Mouse (Mus musculus): ENCODE data around the gene Fry. TPM values are rescaled to one million over a fixed set of nuclear protein-coding genes. Genes with fewer than 3 reads are reported as not detected.

The Fry gene
- polyA plus RNA-seq, 1 experiment, result 10.1 TPM

GRCm38 (mm10) chr5:150457904-150458739 is 339.7 kb downstream of the Fry start:
- Histone ChIP-seq H3K27ac (ENCODE audit: insufficient read depth, low read depth, low read length) (no peak overlapping the region), H3K4me1 (ENCODE audit: control insufficient read depth, insufficient read depth, low read length) (no peaks in the 10 kb centered on the region), H3K4me3 (ENCODE audit: insufficient read depth, low read length) (no peak overlapping the region)
- TF ChIP-seq POLR2A (IDR thresholded peaks at IDR 0.05; ENCODE audit: borderline replicate concordance, low read depth, low read length) (no peak), CTCF (IDR thresholded peaks at IDR 0.05; ENCODE audit: low read depth, low read length) (no peak)

GRCm38 (mm10) chr5:150459801-150460200 is 341.4 kb downstream of the Fry start:
- no peak overlapping the region for H3K4me3 ChIP-seq (ENCODE audit: insufficient read depth, low read length)
- H3K27ac ChIP-seq (ENCODE audit: insufficient read depth, low read depth, low read length), result no peak overlapping the region
- no peaks in the 10 kb centered on the region for H3K4me1 ChIP-seq (ENCODE audit: control insufficient read depth, insufficient read depth, low read length)
- no peak for TF ChIP-seq POLR2A (IDR thresholded peaks at IDR 0.05; ENCODE audit: borderline replicate concordance, low read depth, low read length)
- no peak for TF ChIP-seq CTCF (IDR thresholded peaks at IDR 0.05; ENCODE audit: low read depth, low read length)

- Histone ChIP-seq H3K4me3 (ENCODE audit: insufficient read depth, low read length) (no peak overlapping the region), H3K27ac (ENCODE audit: insufficient read depth, low read depth, low read length) (no peak overlapping the region), H3K4me1 (ENCODE audit: control insufficient read depth, insufficient read depth, low read length) (peaks cover 7% of the 10 kb centered on the region; the same call in 1 of the 2 replicates)
- no peak for TF ChIP-seq CTCF (IDR thresholded peaks at IDR 0.05; ENCODE audit: low read depth, low read length)
- TF ChIP-seq POLR2A (IDR thresholded peaks at IDR 0.05; ENCODE audit: borderline replicate concordance, low read depth, low read length), result no peak
These were observed 346.3 kb downstream of the Fry start for GRCm38 (mm10) chr5:150464721-150465120.

- no peak overlapping the region for H3K27ac ChIP-seq (ENCODE audit: insufficient read depth, low read depth, low read length)
- TF ChIP-seq POLR2A (IDR thresholded peaks at IDR 0.05; ENCODE audit: borderline replicate concordance, low read depth, low read length) (no peak), CTCF (IDR thresholded peaks at IDR 0.05; ENCODE audit: low read depth, low read length) (no peak)
- peaks cover 7% of the 10 kb centered on the region; the same call in 1 of the 2 replicates for H3K4me1 ChIP-seq (ENCODE audit: control insufficient read depth, insufficient read depth, low read length)
- H3K4me3 ChIP-seq (ENCODE audit: insufficient read depth, low read length), result no peak overlapping the region
These were observed 346.8 kb downstream of the Fry start for GRCm38 (mm10) chr5:150465218-150465617.

GRCm38 (mm10) chr5:150466132-150466531 is 347.7 kb downstream of the Fry start:
- peaks cover 7% of the 10 kb centered on the region; the same call in 1 of the 2 replicates for H3K4me1 ChIP-seq (ENCODE audit: control insufficient read depth, insufficient read depth, low read length)
- TF ChIP-seq CTCF (IDR thresholded peaks at IDR 0.05; ENCODE audit: low read depth, low read length) (no peak), POLR2A (IDR thresholded peaks at IDR 0.05; ENCODE audit: borderline replicate concordance, low read depth, low read length) (no peak)
- no peak overlapping the region for H3K27ac ChIP-seq (ENCODE audit: insufficient read depth, low read depth, low read length)
- H3K4me3 ChIP-seq (ENCODE audit: insufficient read depth, low read length), result no peak overlapping the region

GRCm38 (mm10) chr5:150468431-150468830 is 350.0 kb downstream of the Fry start:
- Histone ChIP-seq H3K4me1 (ENCODE audit: control insufficient read depth, insufficient read depth, low read length) (peaks cover 7% of the 10 kb centered on the region; the same call in 1 of the 2 replicates), H3K27ac (ENCODE audit: insufficient read depth, low read depth, low read length) (no peak overlapping the region), H3K4me3 (ENCODE audit: insufficient read depth, low read length) (no peak overlapping the region)
- no peak for TF ChIP-seq CTCF (IDR thresholded peaks at IDR 0.05; ENCODE audit: low read depth, low read length)

- TF ChIP-seq CTCF (IDR thresholded peaks at IDR 0.05; ENCODE audit: low read depth, low read length) (no peak), POLR2A (IDR thresholded peaks at IDR 0.05; ENCODE audit: borderline replicate concordance, low read depth, low read length) (no peak)
- Histone ChIP-seq H3K27ac (ENCODE audit: insufficient read depth, low read depth, low read length) (no peak overlapping the region), H3K4me1 (ENCODE audit: control insufficient read depth, insufficient read depth, low read length) (no peaks in the 10 kb centered on the region), H3K4me3 (ENCODE audit: insufficient read depth, low read length) (no peak overlapping the region)
These were observed 358.9 kb downstream of the Fry start for GRCm38 (mm10) chr5:150477364-150477763.

GRCm38 (mm10) chr5:150478612-150479011 is 360.2 kb downstream of the Fry start:
- TF ChIP-seq POLR2A (IDR thresholded peaks at IDR 0.05; ENCODE audit: borderline replicate concordance, low read depth, low read length) (no peak), CTCF (IDR thresholded peaks at IDR 0.05; ENCODE audit: low read depth, low read length) (no peak)
- Histone ChIP-seq H3K4me3 (ENCODE audit: insufficient read depth, low read length) (no peak overlapping the region), H3K4me1 (ENCODE audit: control insufficient read depth, insufficient read depth, low read length) (no peaks in the 10 kb centered on the region), H3K27ac (ENCODE audit: insufficient read depth, low read depth, low read length) (no peak overlapping the region)

- Histone ChIP-seq H3K27ac (ENCODE audit: insufficient read depth, low read depth, low read length) (no peak overlapping the region), H3K4me3 (ENCODE audit: insufficient read depth, low read length) (no peak overlapping the region), H3K4me1 (ENCODE audit: control insufficient read depth, insufficient read depth, low read length) (no peaks in the 10 kb centered on the region)
- TF ChIP-seq POLR2A (IDR thresholded peaks at IDR 0.05; ENCODE audit: borderline replicate concordance, low read depth, low read length) (no peak), CTCF (IDR thresholded peaks at IDR 0.05; ENCODE audit: low read depth, low read length) (no peak)
These were observed 366.8 kb downstream of the Fry start for GRCm38 (mm10) chr5:150485198-150485597.

GRCm38 (mm10) chr5:150490285-150490684 is 371.8 kb downstream of the Fry start:
- Histone ChIP-seq H3K27ac (ENCODE audit: insufficient read depth, low read depth, low read length) (no peak overlapping the region), H3K4me1 (ENCODE audit: control insufficient read depth, insufficient read depth, low read length) (no peaks in the 10 kb centered on the region), H3K4me3 (ENCODE audit: insufficient read depth, low read length) (no peak overlapping the region)
- no peak for TF ChIP-seq CTCF (IDR thresholded peaks at IDR 0.05; ENCODE audit: low read depth, low read length)
- no peak for TF ChIP-seq POLR2A (IDR thresholded peaks at IDR 0.05; ENCODE audit: borderline replicate concordance, low read depth, low read length)

All from bone marrow macrophage, adult 2 months (primary cell).